Mouse (Mus musculus) neural tube, embryonic 14.5 days (tissue): Measurements from ENCODE around the gene Gdf7. TPM values are rescaled to one million over a fixed set of nuclear protein-coding genes. Genes with fewer than 3 reads are reported as not detected.

Experiments
- ATAC-seq: fragments of 200-750 bp; cut with Nextera tagmentation; 2 replicates; pipeline ENCODE4 v1.8.0; 2017; ENCODE audit warnings: low read depth, mild to moderate bottlenecking, moderate TSS enrichment, moderate library complexity
- H3K27ac ChIP-seq: fragments of 300-500 bp; sonication (generic); 2 replicates; pipeline ENCODE4 v1.5.1; 2014; ENCODE audit warnings: low read depth, mild to moderate bottlenecking, control low read depth, low read length, moderate library complexity, mixed read lengths
- H3K27me3 ChIP-seq: fragments of 300-500 bp; sonication (generic); 2 replicates; pipeline ENCODE4 v1.6.1; 2014; ENCODE audit warnings: low read length; ENCODE audit not compliant: control insufficient read depth, insufficient read depth
- H3K36me3 ChIP-seq: fragments of 300-500 bp; sonication (generic); 2 replicates; pipeline ENCODE4 v1.6.1; 2014; ENCODE audit warnings: low read length, mixed read lengths; ENCODE audit not compliant: control insufficient read depth, insufficient read depth
- H3K4me1 ChIP-seq: fragments of 300-500 bp; sonication (generic); 2 replicates; pipeline ENCODE4 v1.6.1; 2014; ENCODE audit warnings: low read length; ENCODE audit not compliant: control insufficient read depth, insufficient read depth
- H3K4me2 ChIP-seq: fragments of 300-500 bp; sonication (generic); 2 replicates; pipeline ENCODE4 v1.6.1; 2014; ENCODE audit warnings: mild to moderate bottlenecking, low read depth, low read length, control low read depth
- H3K4me3 ChIP-seq: fragments of 300-500 bp; sonication (generic); 2 replicates; pipeline ENCODE4 v1.5.1; 2014; ENCODE audit warnings: low read depth, low read length, control low read depth, mixed read lengths
- H3K9ac ChIP-seq: fragments of 300-500 bp; sonication (generic); replicated peaks from 2 replicates; pipeline ENCODE4 v1.6.1; 2014; ENCODE audit warnings: low read depth, mild to moderate bottlenecking, control low read depth, low read length, mixed read lengths
- H3K9me3 ChIP-seq: fragments of 300-500 bp; sonication (generic); 2 replicates; pipeline ENCODE4 v1.6.1; 2016; ENCODE audit warnings: low read length; ENCODE audit not compliant: control insufficient read depth
- WGBS: fragments of 180-500 bp; shearing (Covaris S2); extraction: QIAGEN DNeasy Blood & Tissue Kit; methylation state at CpG from one replicate; pipeline ENCODE4 v1.1.7; 2014; 5-methylcytosine and 5-hydroxymethylcytosine counted together
- polyA plus RNA-seq: library from polyadenylated mRNA; unstranded; fragments of >200 nt; fragmentation: Nextera tagmentation; extraction: Ambion mirVana; gene quantifications from 2 replicates; pipeline ENCODE4 v1.2.1, GENCODE M21; 2014

Gdf7 gene
- polyA plus RNA-seq, 1 experiment from 2014 or later = 0.43 TPM

GRCm38 (mm10) chr12:8271405-8271804 lies 30.3 kb downstream of the Gdf7 start:
- Histone ChIP-seq H3K27me3 (no peaks in the 10 kb centered on the region), H3K36me3 (no peaks in the 10 kb centered on the region), H3K4me2 (no peak overlapping the region), H3K9me3 (no peaks in the 10 kb centered on the region), H3K27ac (no peak overlapping the region), H3K9ac (no peak overlapping the region), H3K4me1 (no peaks in the 10 kb centered on the region), H3K4me3 (no peak overlapping the region)
- WGBS = 92% methylated on average over 2 of the region's 2 CpGs
- ATAC-seq = no peak

DNA sequence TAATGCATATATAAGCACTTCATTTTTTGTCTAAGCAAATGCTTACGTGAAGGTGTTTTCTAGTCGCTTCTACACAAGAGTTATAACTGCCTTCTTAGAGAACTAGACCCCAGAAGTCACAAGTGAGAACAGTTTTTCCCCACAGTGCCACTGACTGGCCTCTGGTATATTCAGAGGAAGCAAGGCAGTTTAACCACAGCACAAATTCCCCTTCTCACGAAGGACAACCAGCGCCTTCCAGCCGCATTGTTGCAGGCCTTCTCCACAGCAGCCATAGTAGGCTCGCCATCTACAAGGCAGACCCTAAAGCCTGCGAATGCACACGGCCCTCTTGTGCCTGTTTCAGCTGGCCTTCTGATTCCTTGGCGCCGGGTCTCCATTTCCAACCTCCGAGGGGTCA lies 32.1 kb downstream of the Gdf7 start:
- WGBS = 95% methylated on average over 11 of the region's 11 CpGs
- Histone ChIP-seq H3K9me3 (no peaks in the 10 kb centered on the region), H3K27ac (no peak overlapping the region), H3K4me3 (no peak overlapping the region), H3K36me3 (no peaks in the 10 kb centered on the region), H3K4me2 (no peak overlapping the region), H3K4me1 (no peaks in the 10 kb centered on the region), H3K9ac (no peak overlapping the region), H3K27me3 (no peaks in the 10 kb centered on the region)
- no peak for ATAC-seq

GRCm38 (mm10) chr12:8266311-8266710 lies 35.4 kb downstream of the Gdf7 start:
- no peak overlapping the region for H3K27ac ChIP-seq
- no peak overlapping the region for H3K4me2 ChIP-seq
- H3K4me1 ChIP-seq = no peaks in the 10 kb centered on the region
- ATAC-seq = no peak
- H3K9me3 ChIP-seq = no peaks in the 10 kb centered on the region
- H3K9ac ChIP-seq = no peak overlapping the region
- no peaks in the 10 kb centered on the region for H3K27me3 ChIP-seq
- no peak overlapping the region for H3K4me3 ChIP-seq
- no peaks in the 10 kb centered on the region for H3K36me3 ChIP-seq
- WGBS = 95% methylated on average over 7 of the region's 7 CpGs

- Histone ChIP-seq H3K27ac (no peak overlapping the region), H3K4me3 (no peak overlapping the region), H3K9ac (no peak overlapping the region), H3K27me3 (no peaks in the 10 kb centered on the region), H3K4me1 (no peaks in the 10 kb centered on the region), H3K9me3 (no peaks in the 10 kb centered on the region), H3K36me3 (no peaks in the 10 kb centered on the region), H3K4me2 (no peak overlapping the region)
- WGBS = 85% methylated on average over 2 of the region's 2 CpGs
- no peak for ATAC-seq
Observed at GRCm38 (mm10) chr12:8260297-8260696, 41.5 kb downstream of the Gdf7 start.

Other genes with a start within 250 kb of the Gdf7 start
- 65.2 and 67.0 TPM in 2 replicates for gene Ldah, start 93.8 kb downstream of the Gdf7 start, polyA plus RNA-seq
- 6.0 and 6.2 TPM in 2 replicates for gene Hs1bp3, start 11.5 kb upstream of the Gdf7 start, polyA plus RNA-seq
- gene Rhob, start 198.1 kb upstream of the Gdf7 start, polyA plus RNA-seq = 109 and 116 TPM in 2 replicates